Mouse (Mus musculus) hindbrain, postnatal 0 days (tissue): Measurements from ENCODE around the gene Krt17. TPM values are rescaled to one million over a fixed set of nuclear protein-coding genes. Genes with fewer than 3 reads are reported as not detected.
"Not testable (repeated sequence)": the region's sequence is repeated elsewhere in the genome, so short reads cannot be mapped to it uniquely, and the experiment has no call there.

Source experiments
- ATAC-seq: fragments of 200-750 bp; cut with Nextera tagmentation; 2 replicates; pipeline ENCODE4 v1.8.0; 2017; ENCODE audit warnings: mild to moderate bottlenecking, moderate TSS enrichment, moderate library complexity
- DNase-seq: peaks from one replicate; pipeline ENCODE4 v3.0.0-alpha.2; 2015; ENCODE audit warnings: low spot score
- H3K27ac ChIP-seq: fragments of 300-500 bp; sonication (generic); 2 replicates; pipeline ENCODE4 v1.5.1; 2014; ENCODE audit warnings: mild to moderate bottlenecking
- H3K27me3 ChIP-seq: fragments of 300-500 bp; sonication (generic); 2 replicates; pipeline ENCODE4 v1.6.1; 2014; ENCODE audit warnings: low read length, mixed read lengths; ENCODE audit not compliant: insufficient read depth
- H3K36me3 ChIP-seq: fragments of 300-500 bp; sonication (generic); 2 replicates; pipeline ENCODE4 v1.6.1; 2014; ENCODE audit warnings: low read length, mixed read lengths; ENCODE audit not compliant: insufficient read depth
- H3K4me1 ChIP-seq: fragments of 300-500 bp; sonication (generic); 2 replicates; pipeline ENCODE4 v1.6.1; 2014; ENCODE audit warnings: antibody characterized with exemption, low read length, mixed read lengths; ENCODE audit not compliant: insufficient read depth
- H3K4me2 ChIP-seq: fragments of 300-500 bp; sonication (generic); 2 replicates; pipeline ENCODE4 v1.6.1; 2014; ENCODE audit warnings: low read depth, mild to moderate bottlenecking, low read length, moderate library complexity, mixed read lengths
- H3K4me3 ChIP-seq: fragments of 300-500 bp; sonication (generic); 2 replicates; pipeline ENCODE4 v1.5.1; 2014; ENCODE audit warnings: low read length
- H3K9ac ChIP-seq: fragments of 300-500 bp; sonication (generic); replicated peaks from 2 replicates; pipeline ENCODE4 v1.6.1; 2014; ENCODE audit warnings: mild to moderate bottlenecking, low read length, moderate library complexity, mixed read lengths
- H3K9me3 ChIP-seq: fragments of 300-500 bp; sonication (generic); 2 replicates; pipeline ENCODE4 v1.6.1; 2016; ENCODE audit warnings: low read length, mixed read lengths
- CTCF ChIP-seq: IDR thresholded peaks from 2 replicates; pipeline ENCODE4 v1.5.1; 2016; ENCODE audit warnings: antibody characterized with exemption, control low read depth, low read depth
- WGBS: fragments of 180-500 bp; shearing (Covaris S2); extraction: QIAGEN DNeasy Blood & Tissue Kit; methylation state at CpG from one replicate; pipeline ENCODE4 v1.1.7; 2014; 5-methylcytosine and 5-hydroxymethylcytosine counted together
- polyA plus RNA-seq: library from polyadenylated mRNA; unstranded; fragments of >200 nt; fragmentation: Nextera tagmentation; extraction: Ambion mirVana; gene quantifications from 2 replicates; pipeline ENCODE4 v1.2.1, GENCODE M21; 2015
- total RNA-seq: library from RNA; depleted of rRNA; stranded (reverse); fragments of >200 nt; gene quantifications from 2 replicates; pipeline ENCODE4 v1.2.3, GENCODE M21; 2014

Krt17 gene
- total and polyA plus RNA-seq, 2 experiments from 2014 or later: 1.0 to 1.1 TPM

DNA sequence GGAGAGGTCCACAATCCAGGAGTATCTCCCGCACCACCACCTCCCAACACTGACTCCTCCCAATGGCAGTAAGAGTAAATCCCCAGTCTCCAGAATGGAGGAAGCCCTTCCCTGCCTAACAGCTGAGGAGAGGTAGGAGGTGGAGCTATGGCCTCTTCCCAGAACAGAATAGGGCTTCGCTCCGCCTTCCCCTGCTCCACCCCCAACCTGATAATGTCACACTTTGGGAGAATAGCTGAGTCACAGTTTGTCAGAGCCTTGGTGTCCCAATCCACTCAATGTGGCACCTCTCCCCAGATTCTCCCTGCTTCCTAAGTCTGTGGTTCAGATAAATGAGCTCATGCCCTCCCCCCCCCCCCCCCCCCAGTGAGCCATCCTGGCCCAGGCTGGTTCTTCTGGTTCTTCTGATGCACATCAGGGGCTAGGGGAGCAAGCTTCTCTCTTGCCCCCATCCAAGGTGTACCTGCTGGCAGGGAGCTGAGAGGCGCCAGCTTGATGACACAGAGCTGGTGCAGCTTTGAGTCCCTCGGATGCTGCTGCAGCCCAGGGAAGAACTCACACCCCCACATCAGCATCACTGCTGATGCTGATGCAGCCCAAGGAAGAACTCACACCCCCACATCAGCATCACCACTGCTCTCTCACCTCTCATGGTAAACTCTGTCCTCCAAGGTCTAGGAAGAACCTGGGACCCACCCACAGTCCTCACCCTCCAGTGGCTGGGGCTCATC, 6.3 kb downstream of the Krt17 start:
- DNase-seq: no peak
- 76% methylated on average over 5 of the region's 5 CpGs for WGBS
- no peak for ATAC-seq

DNA sequence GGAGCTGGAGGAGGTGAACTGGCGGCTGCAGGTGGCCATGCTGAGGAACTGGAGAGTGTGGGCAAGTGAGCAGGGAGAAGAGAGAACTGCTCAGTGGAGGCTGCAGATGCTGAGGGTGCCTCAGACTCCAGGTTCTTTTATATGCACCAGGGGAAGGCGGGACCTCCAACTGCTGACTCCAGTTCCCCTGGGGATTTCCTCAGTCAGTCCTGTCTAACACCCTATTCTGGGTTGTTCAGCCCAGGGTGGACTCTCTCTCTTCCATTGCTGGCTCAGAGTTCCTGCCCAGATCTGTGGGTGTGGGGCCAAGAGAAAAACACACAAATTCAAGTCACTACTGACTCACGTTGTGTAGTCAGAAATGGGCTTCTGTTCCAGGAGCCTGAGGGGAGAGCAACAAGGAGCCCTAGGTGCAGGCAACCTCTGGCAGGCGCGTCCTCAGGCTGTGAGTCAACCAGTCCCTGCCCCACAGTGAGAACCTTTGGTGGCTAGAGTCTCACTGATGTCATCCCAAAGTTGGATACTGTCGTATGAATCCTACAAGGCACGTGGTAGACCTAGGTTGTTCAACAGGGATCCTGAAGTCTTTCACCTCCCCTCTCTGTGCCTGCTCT, 11.9 kb downstream of the Krt17 start, which contains the start of gene Krt16:
Gene Krt16 (minus strand): TSS at position 51 of the 614 bp plus-strand sequence.
- H3K27ac ChIP-seq: no peak within 1 kb of the TSS
- ATAC-seq: no peak
- TF ChIP-seq CTCF: no peak
- no peaks in the 10 kb centered on the region for H3K9me3 ChIP-seq
- no peaks in the 10 kb centered on the region for H3K4me1 ChIP-seq
- no peaks in the 10 kb centered on the region for H3K36me3 ChIP-seq
- H3K4me2 ChIP-seq: no peak within 1 kb of the TSS
- no peak for DNase-seq
- WGBS: 88% methylated on average over 7 of the region's 7 CpGs
- no peak within 1 kb of the TSS for H3K4me3 ChIP-seq
- no peak within 1 kb of the TSS for H3K9ac ChIP-seq
- no peaks in the 10 kb centered on the region for H3K27me3 ChIP-seq

More for the DNA sequence above, 6.3 kb downstream of the Krt17 start:
- no peak overlapping the region for H3K4me3 ChIP-seq
- no peak overlapping the region for H3K4me2 ChIP-seq
- H3K36me3 ChIP-seq: no peaks in the 10 kb centered on the region
- no peak overlapping the region for H3K27ac ChIP-seq
- no peaks in the 10 kb centered on the region for H3K4me1 ChIP-seq
- H3K27me3 ChIP-seq: no peaks in the 10 kb centered on the region
- H3K9me3 ChIP-seq: no peaks in the 10 kb centered on the region
- no peak for TF ChIP-seq CTCF
- no peak overlapping the region for H3K9ac ChIP-seq

DNA sequence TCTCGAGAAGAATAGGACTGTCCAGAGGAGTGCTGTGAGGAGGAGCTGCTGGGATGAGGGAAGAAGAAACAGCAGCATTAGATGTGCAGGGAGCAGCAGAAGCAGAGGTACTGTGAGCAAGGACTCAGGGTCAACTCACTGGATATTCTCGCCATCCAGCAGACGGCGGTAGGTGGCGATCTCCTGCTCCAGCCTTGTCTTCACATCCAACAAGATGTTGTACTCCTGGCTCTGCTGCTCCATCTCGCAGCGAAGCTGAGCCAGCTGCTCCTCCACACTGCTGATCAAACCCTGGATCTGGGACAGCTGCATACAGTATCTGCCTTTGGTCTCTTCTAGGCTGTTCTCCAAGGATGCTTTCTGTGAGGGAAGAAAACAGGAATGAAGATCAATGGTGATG, 14.4 kb downstream of the Krt17 start:
- H3K9me3 ChIP-seq, H3K27me3 ChIP-seq, DNase-seq, ATAC-seq, H3K4me2 ChIP-seq, H3K4me3 ChIP-seq, H3K4me1 ChIP-seq, H3K36me3 ChIP-seq, H3K27ac ChIP-seq, H3K9ac ChIP-seq: not testable (repeated sequence)
- WGBS: 73% methylated on average over 7 of the region's 7 CpGs

DNA sequence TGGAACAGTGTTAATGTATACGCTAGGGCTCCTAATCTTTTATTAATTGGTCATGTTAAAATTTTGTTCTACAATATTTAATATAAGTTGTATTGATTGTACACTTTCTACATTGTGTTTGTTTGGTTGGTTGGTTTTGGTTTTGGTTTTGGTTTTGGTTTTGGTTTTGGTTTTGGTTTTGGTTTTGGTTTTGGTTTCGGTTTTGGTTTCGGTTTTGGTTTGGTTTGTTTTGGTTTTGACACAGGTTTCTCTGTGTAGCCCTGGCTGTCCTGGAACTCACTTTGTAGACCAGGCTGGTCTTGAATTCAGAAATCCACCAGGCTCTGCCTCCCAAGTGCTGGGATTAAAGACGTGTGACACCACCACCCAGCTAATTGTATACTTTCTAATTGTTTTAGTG, 20.6 kb downstream of the Krt17 start:
- 91% methylated on average over 4 of the region's 4 CpGs for WGBS
- not testable (repeated sequence) for H3K4me2 ChIP-seq, DNase-seq, H3K4me3 ChIP-seq, H3K27me3 ChIP-seq, H3K4me1 ChIP-seq, H3K27ac ChIP-seq, ATAC-seq, H3K36me3 ChIP-seq, H3K9ac ChIP-seq, H3K9me3 ChIP-seq

DNA sequence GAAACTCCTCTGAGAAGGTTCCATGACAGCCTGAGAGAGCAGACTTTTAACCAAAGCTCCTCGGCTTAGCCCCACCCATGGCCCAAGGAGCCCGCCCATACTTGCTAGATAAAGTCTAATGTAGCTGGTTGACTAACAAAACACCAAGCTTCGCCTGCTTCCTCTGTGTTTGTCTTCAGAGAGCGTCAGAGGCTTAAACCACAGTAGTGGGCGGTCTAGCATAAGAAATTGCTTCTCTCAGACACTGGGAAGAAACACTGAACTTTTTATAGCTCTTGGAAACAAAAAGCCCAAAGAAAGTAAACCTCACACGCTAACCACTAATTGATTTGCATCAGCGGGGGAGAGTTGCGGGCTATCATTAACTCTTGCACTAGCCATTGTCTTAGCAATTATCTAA, 39.1 kb downstream of the Krt17 start:
- 65% methylated on average over 8 of the region's 8 CpGs for WGBS
- H3K4me2 ChIP-seq: no peak overlapping the region

DNA sequence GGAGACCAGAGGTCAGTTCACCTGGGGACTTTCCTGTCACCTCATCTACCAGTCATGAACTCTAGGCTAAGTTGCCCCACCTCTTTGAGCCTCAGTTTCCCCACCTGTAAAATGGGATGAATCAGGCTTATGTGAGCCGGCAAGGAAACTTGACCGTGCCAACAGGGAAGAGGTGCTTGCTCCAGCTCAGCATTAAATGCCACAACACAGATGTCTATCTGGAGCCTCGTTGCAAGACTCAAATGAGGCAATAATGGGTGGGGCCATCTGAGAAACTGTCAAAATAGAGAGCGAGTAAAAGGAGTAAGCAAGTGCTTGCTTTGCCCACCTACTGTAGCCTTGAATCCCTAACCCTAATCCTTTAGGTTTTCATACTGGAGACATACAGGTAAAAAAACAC, 41.5 kb downstream of the Krt17 start:
- ATAC-seq: no peak
- WGBS: 83% methylated on average over 4 of the region's 4 CpGs

More for the DNA sequence above, 39.1 kb downstream of the Krt17 start:
- no peak overlapping the region for H3K27ac ChIP-seq
- H3K9me3 ChIP-seq: peaks cover 6% of the 10 kb centered on the region; the same call in 1 of the 2 replicates
- no peaks in the 10 kb centered on the region for H3K27me3 ChIP-seq
- no peak for ATAC-seq
- H3K9ac ChIP-seq: no peak overlapping the region
- no peaks in the 10 kb centered on the region for H3K36me3 ChIP-seq
- TF ChIP-seq CTCF: no peak
- no peaks in the 10 kb centered on the region for H3K4me1 ChIP-seq
- H3K4me3 ChIP-seq: no peak overlapping the region
- DNase-seq: no peak

DNA sequence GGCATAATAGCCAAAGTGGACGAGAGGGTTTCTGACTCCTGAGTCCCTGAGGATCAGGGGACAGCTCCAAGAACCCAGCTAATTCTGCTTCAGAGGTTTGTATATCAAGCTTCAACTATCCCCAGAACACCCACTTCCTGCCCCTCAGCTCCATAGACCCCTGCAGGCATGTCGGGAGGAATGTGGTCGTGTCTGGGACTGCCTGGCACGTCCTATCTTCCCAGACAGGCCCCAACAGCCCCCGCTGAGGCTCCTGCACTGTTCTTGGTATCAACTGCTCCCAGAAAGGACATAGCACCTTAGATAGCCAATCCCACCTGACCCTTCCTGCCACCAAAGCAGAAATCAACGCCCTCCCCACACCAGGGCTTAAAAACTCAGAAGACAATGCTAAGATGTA, 52.3 kb downstream of the Krt17 start:
- Histone ChIP-seq H3K9me3 (no peaks in the 10 kb centered on the region), H3K4me3 (no peak overlapping the region), H3K4me2 (no peak overlapping the region), H3K4me1 (no peaks in the 10 kb centered on the region), H3K27me3 (no peaks in the 10 kb centered on the region), H3K27ac (no peak overlapping the region), H3K36me3 (no peaks in the 10 kb centered on the region), H3K9ac (no peak overlapping the region)
- TF ChIP-seq CTCF: no peak
- DNase-seq (no peak), ATAC-seq (no peak)
- 61% methylated on average over 6 of the region's 6 CpGs for WGBS

More for the DNA sequence above, 41.5 kb downstream of the Krt17 start:
- no peaks in the 10 kb centered on the region for H3K4me1 ChIP-seq
- no peak overlapping the region for H3K27ac ChIP-seq
- H3K9me3 ChIP-seq: no peaks in the 10 kb centered on the region
- no peaks in the 10 kb centered on the region for H3K27me3 ChIP-seq
- H3K4me2 ChIP-seq: no peak overlapping the region
- no peak overlapping the region for H3K4me3 ChIP-seq
- no peak overlapping the region for H3K9ac ChIP-seq
- no peak for TF ChIP-seq CTCF
- H3K36me3 ChIP-seq: no peaks in the 10 kb centered on the region
- DNase-seq: no peak
